Mouse (Mus musculus) stomach, embryonic 16.5 days (tissue): ENCODE measurements at regions not wholly inside any gene's neighbourhood (a gene's known extent, or its start where the extent isn't known, plus 50 kb on each side); places are given as distances from the start of the nearest gene placed in this dataset. TPM values are rescaled to one million over a fixed set of nuclear protein-coding genes. Genes with fewer than 3 reads are reported as not detected.

Experiments used
- ATAC-seq: fragments of 200-750 bp; cut with Nextera tagmentation; 2 replicates; pipeline ENCODE4 v1.8.0; 2017; ENCODE audit warnings: moderate number of reproducible peaks, moderate TSS enrichment; ENCODE audit not compliant: insufficient read depth, low FRiP score
- H3K27ac ChIP-seq: fragments of 300-500 bp; sonication (generic); 2 replicates; pipeline ENCODE4 v1.5.1; 2014; ENCODE audit warnings: low read length
- H3K27me3 ChIP-seq: fragments of 300-500 bp; sonication (generic); 2 replicates; pipeline ENCODE4 v1.6.1; 2014; ENCODE audit warnings: low read length, control low read depth, mixed read lengths; ENCODE audit not compliant: control insufficient read depth, insufficient read depth
- H3K36me3 ChIP-seq: fragments of 300-500 bp; sonication (generic); 2 replicates; pipeline ENCODE4 v1.6.1; 2014; ENCODE audit warnings: low read length; ENCODE audit not compliant: control insufficient read depth, insufficient read depth
- H3K4me1 ChIP-seq: fragments of 300-500 bp; sonication (generic); 2 replicates; pipeline ENCODE4 v1.6.1; 2014; ENCODE audit warnings: low read length, control low read depth, mixed read lengths; ENCODE audit not compliant: control insufficient read depth, insufficient read depth
- H3K4me2 ChIP-seq: fragments of 300-500 bp; sonication (generic); 2 replicates; pipeline ENCODE4 v1.6.1; 2014; ENCODE audit warnings: low read depth, low read length, mixed read lengths
- H3K4me3 ChIP-seq: fragments of 300-500 bp; sonication (generic); replicated peaks from 2 replicates; pipeline ENCODE4 v1.5.1; 2014; ENCODE audit warnings: mild to moderate bottlenecking, low read length
- H3K9ac ChIP-seq: fragments of 300-500 bp; sonication (generic); 2 replicates; pipeline ENCODE4 v1.6.1; 2014; ENCODE audit warnings: low read length
- H3K9me3 ChIP-seq: fragments of 300-500 bp; sonication (generic); replicated peaks from 2 replicates; pipeline ENCODE4 v1.6.1; 2016; ENCODE audit warnings: low read length, control low read depth; ENCODE audit not compliant: control insufficient read depth
- WGBS: fragments of 180-500 bp; shearing (Covaris S2); extraction: QIAGEN DNeasy Blood & Tissue Kit; methylation state at CpG from one replicate; pipeline ENCODE4 v1.1.7; 2014; 5-methylcytosine and 5-hydroxymethylcytosine counted together
- microRNA-seq: library from miRNA; unstranded; fragments of <30 nt; microRNA quantifications from one replicate; pipeline ENCODE4, GENCODE M21; 2016

GRCm38 (mm10) chr1:121958942-121959341 is 391.2 kb upstream of the Ddx18 start:
- ATAC-seq, result no peak
- no peaks in the 10 kb centered on the region for H3K27me3 ChIP-seq
- no peak overlapping the region for H3K9ac ChIP-seq
- H3K36me3 ChIP-seq, result no peaks in the 10 kb centered on the region
- no peak overlapping the region for H3K4me2 ChIP-seq
- H3K4me3 ChIP-seq, result no peak overlapping the region
- H3K4me1 ChIP-seq, result no peaks in the 10 kb centered on the region
- H3K27ac ChIP-seq, result no peak overlapping the region
- H3K9me3 ChIP-seq, result no peaks in the 10 kb centered on the region

GRCm38 (mm10) chr1:121935911-121936310 is 368.1 kb upstream of the Ddx18 start:
- H3K4me3 ChIP-seq, result no peak overlapping the region
- no peak for ATAC-seq

More at GRCm38 (mm10) chr1:121935911-121936310, 368.1 kb upstream of the Ddx18 start:
- no peak overlapping the region for H3K4me2 ChIP-seq
- WGBS, result 73% methylated on average over 1 of the region's 1 CpGs
- H3K9me3 ChIP-seq, result no peaks in the 10 kb centered on the region
- H3K9ac ChIP-seq, result no peak overlapping the region
- no peaks in the 10 kb centered on the region for H3K36me3 ChIP-seq
- no peak overlapping the region for H3K27ac ChIP-seq
- H3K4me1 ChIP-seq, result no peaks in the 10 kb centered on the region
- H3K27me3 ChIP-seq, result no peaks in the 10 kb centered on the region

Small RNA genes lying in the stretch of these regions (microRNA-seq; reads per million reads assigned to microRNA genes)
- gene Gm26472, result not detected
